Mouse (Mus musculus) MEL (cell line): Measurements from ENCODE around the gene Plekhg1. TPM values are rescaled to one million over a fixed set of nuclear protein-coding genes. Genes with fewer than 3 reads are reported as not detected.

Experiments used
- DNase-seq: peaks from one replicate; pipeline ENCODE4 v3.0.0; 2011; ENCODE audit warnings: low read depth, low spot score
- H3K27ac ChIP-seq: 2 replicates; pipeline ENCODE4 v1.5.1; 2012; ENCODE audit warnings: low read depth, mild to moderate bottlenecking, control low read depth, low read length, moderate library complexity; ENCODE audit not compliant: control insufficient read depth
- H3K27me3 ChIP-seq, 2 experiments: fragments of 150-350 bp in 1 of 2; sonication (generic) in 1 of 2; 2 replicates each; pipeline ENCODE4 v1.6.1; 2012; ENCODE audit warnings: low read length in 2 of 2, mild to moderate bottlenecking in 2 of 2, improper control_type of control experiment in 1 of 2, moderate library complexity in 1 of 2; ENCODE audit not compliant: insufficient read depth in 2 of 2, control insufficient read depth in 1 of 2
- H3K36me3 ChIP-seq, 2 experiments: 2 replicates each; pipeline ENCODE4 v1.6.1; 2012 to 2014; ENCODE audit warnings: low read length in 2 of 2, improper control_type of control experiment in 1 of 2, inconsistent platforms in 1 of 2, mild to moderate bottlenecking in 1 of 2; ENCODE audit not compliant: insufficient read depth in 2 of 2, control insufficient read depth in 1 of 2
- H3K4me1 ChIP-seq, 2 experiments: fragments of 150-350 bp in 1 of 2; sonication (generic) in 1 of 2; 2 replicates each; pipeline ENCODE4 v1.6.1; 2012; ENCODE audit warnings: low read length in 2 of 2, improper control_type of control experiment in 1 of 2, mild to moderate bottlenecking in 1 of 2; ENCODE audit not compliant: insufficient read depth in 2 of 2, control insufficient read depth in 1 of 2
- H3K4me3 ChIP-seq, 2 experiments: fragments of 150-350 bp in 1 of 2; sonication (generic) in 1 of 2; 2 replicates each; pipeline ENCODE4 v1.5.1; 2012; ENCODE audit warnings: low read depth in 2 of 2, low read length in 2 of 2, mild to moderate bottlenecking in 2 of 2, moderate library complexity in 2 of 2, control low read depth in 1 of 2, improper control_type of control experiment in 1 of 2; ENCODE audit not compliant: control insufficient read depth in 1 of 2, insufficient read depth in 1 of 2
- H3K79me2 ChIP-seq: 2 replicates; pipeline ENCODE4 v1.6.1; 2012; ENCODE audit warnings: mild to moderate bottlenecking, low read length, moderate library complexity; ENCODE audit not compliant: control insufficient read depth, poor library complexity, insufficient read depth
- H3K9ac ChIP-seq: 2 replicates; pipeline ENCODE4 v1.6.1; 2012; ENCODE audit warnings: low read depth, mild to moderate bottlenecking, control low read depth, low read length, moderate library complexity; ENCODE audit not compliant: control insufficient read depth, poor library complexity, severe bottlenecking
- H3K9me3 ChIP-seq: fragments of 150-350 bp; sonication (generic); replicated peaks from 2 replicates; pipeline ENCODE4 v1.6.1; 2012; ENCODE audit warnings: mild to moderate bottlenecking, low read length, improper control_type of control experiment, moderate library complexity; ENCODE audit not compliant: insufficient read depth
- CHD1 ChIP-seq: IDR thresholded peaks from 2 replicates; pipeline ENCODE4 v1.6.1; 2012; ENCODE audit warnings: low read depth, mild to moderate bottlenecking, inconsistent platforms, low read length, improper control_type of control experiment
- CHD2 ChIP-seq: IDR thresholded peaks from 2 replicates; pipeline ENCODE4 v1.6.1; 2011; ENCODE audit warnings: low read length, improper control_type of control experiment
- ETS1 ChIP-seq: IDR thresholded peaks from 2 replicates; pipeline ENCODE4 v1.6.1; 2012; ENCODE audit warnings: low read depth, mild to moderate bottlenecking, inconsistent platforms, low read length, improper control_type of control experiment, moderate library complexity
- GATA1 ChIP-seq: IDR thresholded peaks from 2 replicates; pipeline ENCODE4 v1.6.1; 2011; ENCODE audit warnings: low read depth, low read length, improper control_type of control experiment
- JUND ChIP-seq: IDR thresholded peaks from 2 replicates; pipeline ENCODE4 v1.6.1; 2011; ENCODE audit warnings: low read depth, mild to moderate bottlenecking, improper control_type of control experiment, low read length
- KAT2A ChIP-seq: conservative IDR thresholded peaks from 2 replicates; pipeline ENCODE4 v1.6.1; 2012; ENCODE audit warnings: low read depth, low read length, improper control_type of control experiment, inconsistent platforms
- MAX ChIP-seq: IDR thresholded peaks from 2 replicates; pipeline ENCODE4 v1.6.1; 2011; ENCODE audit warnings: low read length, improper control_type of control experiment
- MAZ ChIP-seq: IDR thresholded peaks from 2 replicates; pipeline ENCODE4 v1.6.1; 2012; ENCODE audit warnings: low read depth, mild to moderate bottlenecking, inconsistent platforms, low read length, improper control_type of control experiment
- MYC ChIP-seq: IDR thresholded peaks from 2 replicates; pipeline ENCODE4 v1.6.1; 2011; ENCODE audit warnings: low read depth, mild to moderate bottlenecking, low read length, improper control_type of control experiment, moderate library complexity
- NELFE ChIP-seq: IDR thresholded peaks from 2 replicates; pipeline ENCODE4 v1.6.1; 2011; ENCODE audit warnings: low read depth, low read length, improper control_type of control experiment
- POLR2AphosphoS2 ChIP-seq: IDR thresholded peaks from 2 replicates; pipeline ENCODE4 v1.6.1; 2011; ENCODE audit warnings: low read length, improper control_type of control experiment
- POLR2AphosphoS5 ChIP-seq: IDR thresholded peaks from 2 replicates; pipeline ENCODE4 v1.6.1; 2012; ENCODE audit warnings: low read depth, borderline replicate concordance, mild to moderate bottlenecking, inconsistent platforms, low read length, moderate library complexity, mixed read lengths
- RAD21 ChIP-seq: IDR thresholded peaks from 2 replicates; pipeline ENCODE4 v1.6.1; 2011; ENCODE audit warnings: mild to moderate bottlenecking, low read depth, low read length, improper control_type of control experiment
- SIN3A ChIP-seq: IDR thresholded peaks from 2 replicates; pipeline ENCODE4 v1.6.1; 2012; ENCODE audit warnings: low read length, improper control_type of control experiment, inconsistent platforms
- SMC3 ChIP-seq: IDR thresholded peaks from 2 replicates; pipeline ENCODE4 v1.6.1; 2011; ENCODE audit warnings: low read depth, low read length, improper control_type of control experiment
- TBP ChIP-seq: IDR thresholded peaks from 2 replicates; pipeline ENCODE4 v1.8.0; 2011; ENCODE audit warnings: low read depth, low read length, improper control_type of control experiment
- TCF12 ChIP-seq: IDR thresholded peaks from 2 replicates; pipeline ENCODE4 v1.6.1; 2014; ENCODE audit warnings: low read depth, mild to moderate bottlenecking, inconsistent platforms, low read length, improper control_type of control experiment, moderate library complexity
- ZC3H11A ChIP-seq: IDR thresholded peaks from 2 replicates; pipeline ENCODE4 v1.6.1; 2012; ENCODE audit warnings: low read depth, mild to moderate bottlenecking, inconsistent platforms, low read length, improper control_type of control experiment
- ZKSCAN1 ChIP-seq: IDR thresholded peaks from 2 replicates; pipeline ENCODE4 v1.6.1; 2012; ENCODE audit warnings: low read depth, mild to moderate bottlenecking, inconsistent platforms, low read length, improper control_type of control experiment, moderate library complexity
- ZMIZ1 ChIP-seq: IDR thresholded peaks from 2 replicates; pipeline ENCODE4 v1.6.1; 2012; ENCODE audit warnings: low read depth, mild to moderate bottlenecking, inconsistent platforms, low read length, improper control_type of control experiment, moderate library complexity
- polyA plus RNA-seq, 2 experiments: library from polyadenylated mRNA; stranded (reverse) in 1 of 2; unstranded in 1 of 2; fragments of >175 nt in 1 of 2; fragments of >200 nt in 1 of 2; gene quantifications; 2 replicates each; pipeline versions ENCODE4 v1.2.1 to v1.2.4; 2012; ENCODE audit warnings: low replicate concordance in 2 of 2, low read depth in 1 of 2; ENCODE audit not compliant: insufficient read length in 2 of 2, insufficient read depth in 1 of 2, missing spikeins in 1 of 2
- total RNA-seq: library from RNA; depleted of rRNA; stranded (reverse); fragments of 300-350 nt; gene quantifications from 2 replicates; pipeline ENCODE4 v1.2.3, GENCODE M21; 2012

Gene Plekhg1
- total and polyA plus RNA-seq, 3 experiments: 0.01 TPM; not detected in 2

- DNase-seq: no peak
- H3K9ac ChIP-seq: no peak overlapping the region
- TF ChIP-seq POLR2AphosphoS2: no peak
- no peak for TF ChIP-seq TBP
- no peak for TF ChIP-seq GATA1
- TF ChIP-seq CHD2: no peak
- no peak for TF ChIP-seq KAT2A
- no peak for TF ChIP-seq NELFE
- TF ChIP-seq MYC: no peak
- no peak for TF ChIP-seq ZKSCAN1
- no peak for TF ChIP-seq SMC3
- no peak for TF ChIP-seq POLR2AphosphoS5
- no peak for TF ChIP-seq MAZ
- TF ChIP-seq ZC3H11A: no peak
- no peak for TF ChIP-seq SIN3A
- TF ChIP-seq JUND: no peak
- no peak for TF ChIP-seq RAD21
- no peaks in the 10 kb centered on the region for H3K79me2 ChIP-seq
- no peaks in the 10 kb centered on the region for H3K36me3 ChIP-seq
- H3K27me3 ChIP-seq: no peaks in the 10 kb centered on the region
- no peaks in the 10 kb centered on the region for H3K4me1 ChIP-seq
- no peaks in the 10 kb centered on the region for H3K9me3 ChIP-seq
- H3K27ac ChIP-seq: no peak overlapping the region
- no peak overlapping the region for H3K4me3 ChIP-seq
These were observed 137.8 kb downstream of the Plekhg1 start for GRCm38 (mm10) chr10:3877852-3878535.

- H3K4me3 ChIP-seq: no peak overlapping the region
- TF ChIP-seq CHD1 (no peak), ETS1 (no peak), TCF12 (no peak), ZMIZ1 (no peak), KAT2A (no peak), MAX (no peak), POLR2AphosphoS2 (no peak), TBP (no peak), SMC3 (no peak)
- TF ChIP-seq, all 39 proteins: peak for 0
- no peaks in the 10 kb centered on the region for H3K27me3 ChIP-seq
- no peak for DNase-seq
- H3K27ac ChIP-seq: no peak overlapping the region
- H3K9me3 ChIP-seq: no peaks in the 10 kb centered on the region
- no peaks in the 10 kb centered on the region for H3K79me2 ChIP-seq
- no peak overlapping the region for H3K9ac ChIP-seq
- no peaks in the 10 kb centered on the region for H3K36me3 ChIP-seq
- no peaks in the 10 kb centered on the region for H3K4me1 ChIP-seq
These were observed 141.0 kb downstream of the Plekhg1 start for GRCm38 (mm10) chr10:3881179-3881578.
